ENCODE assay signal across 9 mouse cellular contexts in genomic region chr8:69938245-69938982, GRCm38 (mm10). TPM values are rescaled to one million over a fixed set of nuclear protein-coding genes. Genes with fewer than 3 reads are reported as not detected.
DNase-seq lines count a peak whose midpoint lies in the region; ATAC-seq and TF ChIP-seq lines count a peak whose summit lies in the region.
"Had no signal": no experiment of that assay in that cellular context is flagged by ENCODE, and none has a peak within 500 bp of the region (broad histone marks: within the 10 kb centered on the region; RNA-seq: fewer than 3 reads in every experiment).

No protein-coding gene starts in this region.

- no peaks in the 10 kb centered on the region for H3K9me3 ChIP-seq in heart, embryonic 15.5 days (replicated peaks)
- H3K9me3 ChIP-seq in MEL (replicated peaks; ENCODE audit: insufficient read depth, low read length), result no peaks in the 10 kb centered on the region
- H3K9me3 ChIP-seq in liver, embryonic 15.5 days (replicated peaks), result no peaks in the 10 kb centered on the region
- H3K9me3 ChIP-seq: midbrain, embryonic 10.5 days had no signal

- whole genome bisulfite sequencing in heart, embryonic 15.5 days, result 65% methylated on average over 6 of the region's 6 CpGs
- WGBS in liver, embryonic 15.5 days (ENCODE audit: insufficient replicate concordance), result 28% methylated on average over 6 of the region's 6 CpGs

- intact Hi-C loops in heart, postnatal 14 days (cut with DNase I), result loop anchor here (5.0 kb wide), 1 partner anchor 34 kb away; no protein-coding TSS in a partner anchor

- TF ChIP-seq EP300 in MEL (IDR thresholded peaks at IDR 0.05; ENCODE audit: low read depth in 1 of 2, low read length in 2 of 2), result no peak

- H3K9ac ChIP-seq in heart, embryonic 15.5 days, result no peak overlapping the region
- no peak overlapping the region for H3K9ac ChIP-seq in MEL (ENCODE audit: control insufficient read depth, low read depth, low read length, poor library complexity, severe bottlenecking)
- no peak overlapping the region for H3K9ac ChIP-seq in liver, embryonic 15.5 days

- H3K27ac ChIP-seq in heart, embryonic 15.5 days, result peak overlapping the region; percentile 38
- no peak overlapping the region for H3K27ac ChIP-seq in MEL (ENCODE audit: control insufficient read depth, low read depth, low read length)
- 0 out of 2 replicates have a peak overlapping the region, but pooled peaks have one; percentile 19 for H3K27ac ChIP-seq in liver, embryonic 15.5 days (replicated peaks)
- H3K27ac ChIP-seq: midbrain, embryonic 10.5 days had no signal

- H3K36me3 ChIP-seq in heart, embryonic 15.5 days, result peaks cover 5% of the 10 kb centered on the region; the same call in 1 of the 2 replicates
- peaks cover 9 to 13% of the 10 kb centered on the region in 2 experiments for H3K36me3 ChIP-seq in MEL (ENCODE audit: control insufficient read depth in 1 of 2, insufficient read depth in 2 of 2, low read length in 2 of 2)
- peaks cover 34% of the 10 kb centered on the region for H3K36me3 ChIP-seq in liver, embryonic 15.5 days (replicated peaks)

- no peaks in the 10 kb centered on the region for H3K27me3 ChIP-seq in heart, embryonic 15.5 days
- H3K27me3 ChIP-seq in MEL (ENCODE audit: control insufficient read depth in 1 of 2, insufficient read depth in 2 of 2, low read length in 2 of 2), result no peaks in the 10 kb centered on the region
- no peaks in the 10 kb centered on the region for H3K27me3 ChIP-seq in liver, embryonic 15.5 days

- TF ChIP-seq CTCF in MEL (IDR thresholded peaks at IDR 0.05 in 2 of 3, conservative IDR thresholded peaks at IDR 0.05 in 1 of 3; ENCODE audit: control insufficient read depth in 1 of 3, insufficient read depth in 1 of 3, low read depth in 2 of 3, low read length in 3 of 3, poor library complexity in 1 of 3, severe bottlenecking in 1 of 3), result peak in 1 of 3 experiments; percentile 9; a peak in 1 of 6 replicates

- H3K79me2 ChIP-seq in MEL (ENCODE audit: control insufficient read depth, insufficient read depth, low read length, poor library complexity), result peaks cover 31% of the 10 kb centered on the region

- DNase-seq in heart, postnatal 14 days, result no peak
- DNase-seq in A20 (ENCODE audit: low read depth, low spot score) (peak; percentile 28), MEL (ENCODE audit: low read depth, low spot score) (peak; percentile 25)
- DNase-seq in right cerebral cortex, adult 2 months (ENCODE audit: low spot score in 2 of 2), result no peak
- no peak for DNase-seq in kidney, adult 11 months
- no peak for DNase-seq in layer of hippocampus, postnatal 10 days (ENCODE audit: low spot score in 2 of 2)

- H3K4me1 ChIP-seq in heart, embryonic 15.5 days (replicated peaks), result peaks cover 80% of the 10 kb centered on the region
- H3K4me1 ChIP-seq in MEL (ENCODE audit: control insufficient read depth in 1 of 2, insufficient read depth in 2 of 2, low read length in 2 of 2), result peaks cover 0 to 10% of the 10 kb centered on the region in 2 experiments; a peak in 2 of 4 replicates
- H3K4me1 ChIP-seq in liver, embryonic 15.5 days (replicated peaks), result peaks cover 77% of the 10 kb centered on the region

- no peak for TF ChIP-seq RAD21 in MEL (IDR thresholded peaks at IDR 0.05; ENCODE audit: low read depth, low read length)

- no peak for ATAC-seq in heart, embryonic 15.5 days (replicated peaks; ENCODE audit: insufficient number of reproducible peaks, insufficient read depth, low FRiP score, low read depth)
- no peak for ATAC-seq in liver, embryonic 15.5 days (ENCODE audit: insufficient read depth)

- H3K4me3 ChIP-seq in heart, embryonic 15.5 days, result no peak overlapping the region
- H3K4me3 ChIP-seq in MEL (ENCODE audit: control insufficient read depth in 1 of 2, insufficient read depth in 1 of 2, low read depth in 2 of 2, low read length in 2 of 2), result no peak overlapping the region
- no peak overlapping the region for H3K4me3 ChIP-seq in liver, embryonic 15.5 days (replicated peaks)
- H3K4me3 ChIP-seq: midbrain, embryonic 10.5 days had no signal

- H3K4me2 ChIP-seq in heart, embryonic 15.5 days, result no peak overlapping the region
- H3K4me2 ChIP-seq in liver, embryonic 15.5 days, result no peak overlapping the region

- no peak for TF ChIP-seq POLR2A in MEL (IDR thresholded peaks at IDR 0.05; ENCODE audit: control insufficient read depth in 1 of 2, insufficient read depth in 1 of 2, low read depth in 1 of 2, low read length in 2 of 2, poor library complexity in 1 of 2)

TF ChIP-seq in MEL, 35 proteins besides CTCF, POLR2A, EP300 and RAD21:
- TF ChIP-seq MXI1 (IDR thresholded peaks at IDR 0.05; ENCODE audit: low read depth, low read length), result no peak
- TF ChIP-seq RCOR1 (IDR thresholded peaks at IDR 0.05; ENCODE audit: low read depth, low read length), result 0 out of 2 replicates have a peak, but pooled peaks have one; percentile 12

RNA-seq across cellular contexts. Expression of gene Yjefn3, which starts 35.9 kb away (rescaled TPM):
- 5.9 and 10.1 TPM in 2 replicates for polyA plus RNA-seq in heart, embryonic 15.5 days (2015; fragmentation: Nextera tagmentation; extraction: Ambion mirVana)
- total RNA-seq in heart, postnatal 14 days (2021), result 10 to 100 TPM; 10.4 to 10.7 TPM
- total RNA-seq in MEL (2012; rRNA removed), result 1.2 and 8.2 TPM in 2 replicates
- polyA plus RNA-seq in MEL (2012; ENCODE audit: insufficient read depth in 1 of 2, insufficient read length in 2 of 2, low read depth in 1 of 2, low replicate concordance in 2 of 2, missing spikeins in 1 of 2), result 1 to 10 TPM in 1 of 2 experiments, not detected in 1; 5.3 TPM
- polyA plus RNA-seq in liver, embryonic 15.5 days (2015; fragmentation: Nextera tagmentation; extraction: Ambion mirVana), result 0.51 and 0.54 TPM in 2 replicates
- total RNA-seq in layer of hippocampus, postnatal 10 days (2021), result 10 to 100 TPM; 11.8 to 14.1 TPM

RNA-seq across cellular contexts. Expression of gene Ndufa13, which starts 36.1 kb away (rescaled TPM):
- polyA plus RNA-seq in heart, embryonic 15.5 days (2015; fragmentation: Nextera tagmentation; extraction: Ambion mirVana), result 316 and 390 TPM in 2 replicates
- 100 to 1,000 TPM; 404 to 405 TPM for total RNA-seq in heart, postnatal 14 days (2021)
- total RNA-seq in MEL (2012; rRNA removed), result 114 and 122 TPM in 2 replicates
- 10 to 100 TPM in 1 of 2 experiments, not detected in 1; 97.7 TPM for polyA plus RNA-seq in MEL (2012; ENCODE audit: insufficient read depth in 1 of 2, insufficient read length in 2 of 2, low read depth in 1 of 2, low replicate concordance in 2 of 2, missing spikeins in 1 of 2)
- polyA plus RNA-seq in liver, embryonic 15.5 days (2015; fragmentation: Nextera tagmentation; extraction: Ambion mirVana), result 89.7 and 96.9 TPM in 2 replicates
- total RNA-seq in layer of hippocampus, postnatal 10 days (2021), result 100 to 1,000 TPM; 137 to 147 TPM

RNA-seq across cellular contexts. Expression of gene Tssk6, which starts 36.4 kb away (rescaled TPM):
- 1.5 and 1.8 TPM in 2 replicates for polyA plus RNA-seq in heart, embryonic 15.5 days (2015; fragmentation: Nextera tagmentation; extraction: Ambion mirVana)
- total RNA-seq in heart, postnatal 14 days (2021), result not detected
- 2.1 and 3.4 TPM in 2 replicates for total RNA-seq in MEL (2012; rRNA removed)
- polyA plus RNA-seq in MEL (2012; ENCODE audit: insufficient read depth in 1 of 2, insufficient read length in 2 of 2, low read depth in 1 of 2, low replicate concordance in 2 of 2, missing spikeins in 1 of 2), result 1 to 10 TPM in 1 of 2 experiments, not detected in 1; 3.8 TPM
- polyA plus RNA-seq in liver, embryonic 15.5 days (2015; fragmentation: Nextera tagmentation; extraction: Ambion mirVana), result 2.1 TPM in 2 replicates
- under 1 TPM; 0.49 to 0.62 TPM for total RNA-seq in layer of hippocampus, postnatal 10 days (2021)

RNA-seq across cellular contexts. Expression of gene Cilp2, which starts 50.9 kb away (rescaled TPM):
- polyA plus RNA-seq in heart, embryonic 15.5 days (2015; fragmentation: Nextera tagmentation; extraction: Ambion mirVana), result 0.37 and 0.75 TPM in 2 replicates
- 1 to 10 TPM; 1.7 TPM for total RNA-seq in heart, postnatal 14 days (2021)
- total RNA-seq in MEL (2012; rRNA removed), result 0.04 TPM in 1 of 2 replicates, not detected in the other
- under 1 TPM in 1 of 2 experiments, not detected in 1; 0.03 TPM for polyA plus RNA-seq in MEL (2012; ENCODE audit: insufficient read depth in 1 of 2, insufficient read length in 2 of 2, low read depth in 1 of 2, low replicate concordance in 2 of 2, missing spikeins in 1 of 2)
- polyA plus RNA-seq in liver, embryonic 15.5 days (2015; fragmentation: Nextera tagmentation; extraction: Ambion mirVana), result 0.03 and 0.06 TPM in 2 replicates
- 1 to 10 TPM; 2.5 to 2.8 TPM for total RNA-seq in layer of hippocampus, postnatal 10 days (2021)

RNA-seq across cellular contexts. Expression of gene Gatad2a, which starts 57.8 kb away (rescaled TPM):
- polyA plus RNA-seq in heart, embryonic 15.5 days (2015; fragmentation: Nextera tagmentation; extraction: Ambion mirVana), result 33.2 and 46.3 TPM in 2 replicates
- 10 to 100 TPM; 41.7 to 41.9 TPM for total RNA-seq in heart, postnatal 14 days (2021)
- 101 and 111 TPM in 2 replicates for total RNA-seq in MEL (2012; rRNA removed)
- 100 to 1,000 TPM in 1 of 2 experiments, 10 to 100 TPM in 1; 38.0 to 129 TPM for polyA plus RNA-seq in MEL (2012; ENCODE audit: insufficient read depth in 1 of 2, insufficient read length in 2 of 2, low read depth in 1 of 2, low replicate concordance in 2 of 2, missing spikeins in 1 of 2)
- 28.0 and 32.2 TPM in 2 replicates for polyA plus RNA-seq in liver, embryonic 15.5 days (2015; fragmentation: Nextera tagmentation; extraction: Ambion mirVana)
- 10 to 100 TPM; 40.9 to 43.3 TPM for total RNA-seq in layer of hippocampus, postnatal 10 days (2021)

Comparison
In these comparisons a context has a peak if more than half of its experiments do, and no peak if none do; other contexts are left out.
1. DNase-seq: peak in A20 (single experiment) and MEL (single experiment); none in heart, postnatal 14 days (0 of 2), right cerebral cortex, adult 2 months (0 of 2), kidney, adult 11 months (single experiment) and layer of hippocampus, postnatal 10 days (0 of 2).